Mouse (Mus musculus) megakaryocyte, embryonic 14.5 days (primary cell): ENCODE results near the gene Dact3. TPM values are rescaled to one million over a fixed set of nuclear protein-coding genes. Genes with fewer than 3 reads are reported as not detected.

ENCODE experiments used
- H3K27me3 ChIP-seq: replicated peaks from 2 replicates; pipeline ENCODE3; 2012; ENCODE audit warnings: inconsistent platforms
- H3K36me3 ChIP-seq: replicated peaks from 2 replicates; pipeline ENCODE3; 2012; ENCODE audit warnings: low read length, inconsistent platforms, mixed read lengths
- H3K4me1 ChIP-seq: 2 replicates; pipeline ENCODE4 v1.6.1; 2012; ENCODE audit warnings: inconsistent platforms
- H3K4me3 ChIP-seq: replicated peaks from 2 replicates; pipeline ENCODE3; 2012; ENCODE audit warnings: moderate library complexity, mild to moderate bottlenecking, inconsistent platforms
- H3K9me3 ChIP-seq: 2 replicates; pipeline ENCODE4 v1.6.1; 2012; ENCODE audit warnings: inconsistent platforms
- FLI1 ChIP-seq: IDR thresholded peaks from 2 replicates; pipeline ENCODE4 v1.6.1; 2012; ENCODE audit warnings: low read length, inconsistent platforms, mixed read lengths
- GATA1 ChIP-seq: IDR thresholded peaks from 3 replicates; pipeline ENCODE4 v1.6.1; 2012; ENCODE audit warnings: mixed read lengths, low read length, inconsistent platforms, borderline replicate concordance
- polyA plus RNA-seq: library from polyadenylated mRNA; stranded (reverse); fragments of >175 nt; gene quantifications from 2 replicates; pipeline ENCODE4 v1.2.3, GENCODE M21; 2012; ENCODE audit warnings: low replicate concordance; ENCODE audit not compliant: insufficient read depth

Gene Dact3
- polyA plus RNA-seq, 1 experiment: 3.3 TPM

GRCm38 (mm10) chr7:16841561-16842560 is 33.3 kb upstream of the Dact3 start:
- Histone ChIP-seq H3K27me3 (no peaks in the 10 kb centered on the region), H3K4me3 (peak overlapping the region; percentile 93), H3K9me3 (no peaks in the 10 kb centered on the region), H3K4me1 (peaks cover 87% of the 10 kb centered on the region), H3K36me3 (peaks cover 66% of the 10 kb centered on the region)
- TF ChIP-seq FLI1: no peak
- TF ChIP-seq GATA1: no peak

DNA sequence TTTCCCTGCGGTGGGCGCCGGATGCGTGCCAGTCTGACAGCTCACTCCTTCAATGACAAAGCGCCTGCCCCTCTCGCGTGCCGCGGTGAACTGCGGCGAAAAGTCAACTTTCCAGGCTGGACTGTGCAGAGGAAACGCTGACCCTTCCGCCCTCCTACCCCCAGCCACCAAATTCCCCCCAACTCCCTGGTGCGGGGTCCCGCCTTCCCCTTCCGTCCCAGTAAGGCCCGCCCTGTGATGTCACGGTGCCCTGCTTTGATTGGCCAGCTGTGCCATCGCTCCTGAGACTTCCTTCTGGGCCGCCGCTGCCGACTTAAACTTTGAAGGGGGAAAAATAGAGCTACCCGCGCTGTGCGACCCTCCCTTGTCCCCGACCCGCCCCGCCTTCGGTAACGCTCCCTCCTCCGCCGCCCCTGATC is 32.5 kb upstream of the Dact3 start, which contains the start of gene Prkd2:
TSS of gene Prkd2 (plus strand) at position 258 of the 419 bp plus-strand sequence.
- no peak for TF ChIP-seq GATA1
- peak; percentile 60; the same call in 1 of the 2 replicates for TF ChIP-seq FLI1
- Histone ChIP-seq H3K4me3 (peak within 1 kb of the TSS; percentile 93), H3K4me1 (peaks cover 87% of the 10 kb centered on the region), H3K36me3 (peaks cover 66% of the 10 kb centered on the region), H3K27me3 (no peaks in the 10 kb centered on the region), H3K9me3 (no peaks in the 10 kb centered on the region)

DNA sequence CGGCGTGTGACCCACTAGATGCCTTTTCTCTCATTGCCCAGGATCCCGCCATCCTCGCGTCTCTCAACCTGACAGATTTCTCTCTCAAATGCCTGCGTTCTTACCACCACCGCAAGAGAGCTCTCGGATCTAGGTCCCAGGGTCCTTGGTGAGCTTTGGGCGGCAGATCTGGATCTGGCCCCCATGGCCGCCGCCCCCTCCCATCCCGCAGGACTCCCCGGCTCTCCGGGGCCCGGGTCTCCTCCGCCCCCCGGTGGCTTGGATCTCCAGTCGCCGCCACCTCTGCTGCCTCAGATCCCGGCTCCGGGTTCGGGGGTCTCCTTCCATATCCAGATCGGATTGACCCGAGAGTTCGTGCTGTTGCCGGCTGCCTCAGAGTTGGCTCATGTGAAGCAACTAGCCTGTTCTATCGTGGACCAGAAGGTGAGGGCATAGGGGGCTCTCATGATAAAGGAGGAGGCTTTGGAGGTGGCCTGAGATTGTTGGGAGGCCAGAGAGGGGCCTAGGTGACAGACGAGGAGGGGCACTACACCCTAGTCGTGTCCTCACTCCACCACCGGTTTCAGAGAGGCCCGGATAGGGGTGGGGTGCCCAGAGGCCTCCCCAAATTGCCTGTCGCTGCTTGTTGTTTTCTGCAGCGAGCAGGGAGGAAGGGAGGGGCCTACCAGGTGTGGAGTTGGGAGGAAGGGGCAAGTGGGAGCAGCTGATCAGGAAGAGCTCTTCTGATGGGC is 31.5 kb upstream of the Dact3 start:
- Histone ChIP-seq H3K36me3 (peaks cover 66% of the 10 kb centered on the region), H3K4me1 (peaks cover 78% of the 10 kb centered on the region), H3K9me3 (no peaks in the 10 kb centered on the region)

GRCm38 (mm10) chr7:16844696-16845071 is 30.4 kb upstream of the Dact3 start:
- peak overlapping the region; percentile 93 for H3K4me3 ChIP-seq
- H3K27me3 ChIP-seq: no peaks in the 10 kb centered on the region
- H3K9me3 ChIP-seq: no peaks in the 10 kb centered on the region
- TF ChIP-seq FLI1 (no peak), GATA1 (no peak)
- peaks cover 66% of the 10 kb centered on the region for H3K36me3 ChIP-seq
- peaks cover 73% of the 10 kb centered on the region for H3K4me1 ChIP-seq

More for the DNA sequence above, 31.5 kb upstream of the Dact3 start:
- H3K27me3 ChIP-seq: no peaks in the 10 kb centered on the region
- peak overlapping the region; percentile 93 for H3K4me3 ChIP-seq
- TF ChIP-seq FLI1: no peak
- no peak for TF ChIP-seq GATA1

GRCm38 (mm10) chr7:16845072-16845819 is 29.9 kb upstream of the Dact3 start:
- no peak for TF ChIP-seq GATA1
- TF ChIP-seq FLI1: no peak
- peak overlapping the region; percentile 93 for H3K4me3 ChIP-seq
- peaks cover 72% of the 10 kb centered on the region for H3K4me1 ChIP-seq
- H3K27me3 ChIP-seq: no peaks in the 10 kb centered on the region
- no peaks in the 10 kb centered on the region for H3K9me3 ChIP-seq
- peaks cover 66% of the 10 kb centered on the region for H3K36me3 ChIP-seq

- peaks cover 66% of the 10 kb centered on the region for H3K36me3 ChIP-seq
- peak overlapping the region; percentile 93 for H3K4me3 ChIP-seq
- peaks cover 67% of the 10 kb centered on the region for H3K4me1 ChIP-seq
- no peak for TF ChIP-seq FLI1
- no peak for TF ChIP-seq GATA1
- no peaks in the 10 kb centered on the region for H3K9me3 ChIP-seq
- H3K27me3 ChIP-seq: no peaks in the 10 kb centered on the region
These were observed 29.3 kb upstream of the Dact3 start for GRCm38 (mm10) chr7:16845820-16846167.

- Histone ChIP-seq H3K4me3 (no peak overlapping the region), H3K4me1 (peaks cover 57% of the 10 kb centered on the region), H3K36me3 (peaks cover 64% of the 10 kb centered on the region), H3K27me3 (no peaks in the 10 kb centered on the region), H3K9me3 (no peaks in the 10 kb centered on the region)
- TF ChIP-seq FLI1: no peak
- TF ChIP-seq GATA1: no peak
These were observed 28.3 kb upstream of the Dact3 start for GRCm38 (mm10) chr7:16846775-16847174.

DNA sequence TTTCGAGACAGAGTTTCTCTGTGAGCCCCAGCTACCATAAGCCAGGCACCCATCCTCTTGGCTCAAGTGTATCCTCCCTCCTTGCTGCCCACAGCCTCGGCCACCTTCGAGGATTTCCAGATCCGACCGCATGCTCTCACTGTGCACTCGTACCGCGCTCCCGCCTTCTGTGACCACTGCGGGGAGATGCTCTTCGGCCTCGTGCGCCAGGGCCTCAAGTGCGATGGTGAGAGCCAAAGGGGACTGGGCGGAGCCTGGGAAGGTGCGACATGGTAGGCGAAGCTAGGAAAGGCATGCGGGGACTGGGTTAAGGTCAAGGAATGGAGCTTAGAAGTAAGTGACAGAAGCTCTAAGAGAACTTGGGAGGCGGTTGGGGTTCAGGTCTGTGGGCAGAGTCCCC is 27.6 kb upstream of the Dact3 start:
- Histone ChIP-seq H3K27me3 (no peaks in the 10 kb centered on the region), H3K36me3 (peaks cover 68% of the 10 kb centered on the region), H3K9me3 (no peaks in the 10 kb centered on the region), H3K4me3 (peak overlapping the region; percentile 18), H3K4me1 (peaks cover 49% of the 10 kb centered on the region)
- no peak for TF ChIP-seq GATA1
- no peak for TF ChIP-seq FLI1

DNA sequence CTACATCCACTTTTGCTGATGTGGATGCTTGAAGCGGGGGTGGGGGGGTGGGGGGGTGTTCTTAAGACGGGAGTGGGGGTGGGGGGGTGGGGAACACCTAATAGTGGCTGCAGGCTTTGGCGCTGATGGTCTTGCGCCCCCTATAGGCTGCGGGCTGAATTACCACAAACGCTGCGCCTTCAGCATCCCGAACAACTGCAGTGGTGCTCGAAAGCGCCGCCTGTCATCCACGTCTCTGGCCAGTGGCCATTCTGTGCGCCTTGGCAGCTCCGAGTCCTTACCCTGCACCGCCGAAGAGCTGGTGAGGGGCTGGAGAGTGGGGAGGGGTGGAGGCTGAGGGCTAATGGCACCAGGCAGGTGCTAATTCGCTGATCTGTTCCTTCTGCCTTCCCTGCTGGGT is 26.5 kb upstream of the Dact3 start:
- no peaks in the 10 kb centered on the region for H3K27me3 ChIP-seq
- peaks cover 78% of the 10 kb centered on the region for H3K36me3 ChIP-seq
- H3K9me3 ChIP-seq: no peaks in the 10 kb centered on the region
- H3K4me1 ChIP-seq: peaks cover 54% of the 10 kb centered on the region
- TF ChIP-seq FLI1 (no peak), GATA1 (no peak)
- peak overlapping the region; percentile 62 for H3K4me3 ChIP-seq
